Mouse (Mus musculus): ENCODE measurements around the gene A630076J17Rik. TPM values are rescaled to one million over a fixed set of nuclear protein-coding genes. Genes with fewer than 3 reads are reported as not detected.

Gene A630076J17Rik
- polyA plus RNA-seq, 1 experiment = not detected

GRCm38 (mm10) chr3:107201310-107202180, 28.9 kb upstream of the A630076J17Rik start:
- WGBS = 43% methylated on average over 9 of the region's 9 CpGs
- H3K27me3 ChIP-seq (replicated peaks; ENCODE audit: control insufficient read depth, insufficient read depth, low read length) = no peaks in the 10 kb centered on the region
- H3K27ac ChIP-seq (ENCODE audit: insufficient read depth, low read depth, low read length) = no peak overlapping the region
- H3K36me3 ChIP-seq (ENCODE audit: control insufficient read depth, insufficient read depth, low read length) = no peaks in the 10 kb centered on the region
- H3K4me3 ChIP-seq (ENCODE audit: insufficient read depth, low read depth, low read length) = no peak overlapping the region
- H3K4me1 ChIP-seq (ENCODE audit: control insufficient read depth, insufficient read depth, low read length) = no peaks in the 10 kb centered on the region
- no peak for DNase-seq
- TF ChIP-seq CTCF (conservative IDR thresholded peaks at IDR 0.05; ENCODE audit: insufficient read depth, insufficient read length, low read depth, low read length) (no peak), POLR2A (IDR thresholded peaks at IDR 0.05; ENCODE audit: low read depth, low read length) (no peak)

DNA sequence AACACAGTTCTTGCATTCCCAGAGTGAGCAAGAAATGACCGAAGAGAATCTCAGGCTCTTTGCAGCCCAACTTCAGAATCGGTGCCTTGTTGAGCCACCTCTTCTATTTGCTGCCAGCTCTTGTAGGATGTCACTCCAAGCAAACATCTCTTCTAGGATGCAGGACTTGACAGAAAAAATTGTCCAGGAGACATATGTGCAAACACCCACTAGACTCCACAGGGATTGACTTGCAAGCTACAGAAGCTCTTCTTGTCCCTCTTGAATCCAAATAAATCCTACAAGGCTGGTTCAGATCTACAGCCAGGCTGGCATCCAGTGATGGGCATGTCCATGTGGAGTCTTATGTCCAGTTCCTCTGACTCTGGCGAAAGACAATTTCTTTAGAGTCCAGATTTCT, 26.0 kb upstream of the A630076J17Rik start:
- Histone ChIP-seq H3K36me3 (ENCODE audit: control insufficient read depth, insufficient read depth, low read length) (no peaks in the 10 kb centered on the region), H3K4me1 (ENCODE audit: control insufficient read depth, insufficient read depth, low read length) (no peaks in the 10 kb centered on the region), H3K27me3 (replicated peaks; ENCODE audit: control insufficient read depth, insufficient read depth, low read length) (no peaks in the 10 kb centered on the region), H3K27ac (ENCODE audit: insufficient read depth, low read depth, low read length) (no peak overlapping the region), H3K4me3 (ENCODE audit: insufficient read depth, low read depth, low read length) (no peak overlapping the region)
- no peak for DNase-seq
- WGBS = 80% methylated on average over 3 of the region's 3 CpGs
- TF ChIP-seq CTCF (conservative IDR thresholded peaks at IDR 0.05; ENCODE audit: insufficient read depth, insufficient read length, low read depth, low read length) (no peak), POLR2A (IDR thresholded peaks at IDR 0.05; ENCODE audit: low read depth, low read length) (no peak)

DNA sequence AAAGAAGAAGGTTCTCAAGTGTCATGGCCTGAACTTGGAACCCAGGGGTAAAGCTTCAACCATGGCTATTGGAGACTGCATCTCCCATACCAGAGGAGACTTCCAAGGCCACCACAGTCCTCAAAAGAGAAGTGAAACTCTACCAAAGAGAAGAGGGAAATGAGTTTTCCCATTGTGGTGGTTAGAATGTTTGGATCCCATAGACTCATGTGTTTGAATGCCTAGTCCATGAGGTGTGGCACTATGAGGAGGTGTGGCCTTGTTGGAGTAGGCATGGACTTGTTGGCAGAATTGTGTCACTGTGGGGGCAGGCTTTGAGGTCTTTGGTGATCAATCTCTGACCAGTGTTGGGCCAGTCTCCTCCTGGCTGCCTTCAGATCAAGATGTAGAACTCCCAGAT, 25.2 kb upstream of the A630076J17Rik start:
- Histone ChIP-seq H3K4me3 (ENCODE audit: insufficient read depth, low read depth, low read length) (no peak overlapping the region), H3K4me1 (ENCODE audit: control insufficient read depth, insufficient read depth, low read length) (no peaks in the 10 kb centered on the region), H3K27me3 (replicated peaks; ENCODE audit: control insufficient read depth, insufficient read depth, low read length) (no peaks in the 10 kb centered on the region), H3K36me3 (ENCODE audit: control insufficient read depth, insufficient read depth, low read length) (no peaks in the 10 kb centered on the region), H3K27ac (ENCODE audit: insufficient read depth, low read depth, low read length) (no peak overlapping the region)
- DNase-seq = no peak
- TF ChIP-seq CTCF (conservative IDR thresholded peaks at IDR 0.05; ENCODE audit: insufficient read depth, insufficient read length, low read depth, low read length) = no peak
- no peak for TF ChIP-seq POLR2A (IDR thresholded peaks at IDR 0.05; ENCODE audit: low read depth, low read length)

GRCm38 (mm10) chr3:107205994-107206393, 24.4 kb upstream of the A630076J17Rik start:
- Histone ChIP-seq H3K36me3 (ENCODE audit: control insufficient read depth, insufficient read depth, low read length) (no peaks in the 10 kb centered on the region), H3K4me3 (ENCODE audit: insufficient read depth, low read depth, low read length) (no peak overlapping the region), H3K27me3 (replicated peaks; ENCODE audit: control insufficient read depth, insufficient read depth, low read length) (no peaks in the 10 kb centered on the region), H3K4me1 (ENCODE audit: control insufficient read depth, insufficient read depth, low read length) (no peaks in the 10 kb centered on the region), H3K27ac (ENCODE audit: insufficient read depth, low read depth, low read length) (no peak overlapping the region)
- WGBS = 3% methylated on average over 4 of the region's 4 CpGs
- DNase-seq = peak; percentile 77
- TF ChIP-seq CTCF (conservative IDR thresholded peaks at IDR 0.05; ENCODE audit: insufficient read depth, insufficient read length, low read depth, low read length) = peak; percentile 93
- TF ChIP-seq POLR2A (IDR thresholded peaks at IDR 0.05; ENCODE audit: low read depth, low read length) = no peak

- no peak overlapping the region for H3K27ac ChIP-seq (ENCODE audit: insufficient read depth, low read depth, low read length)
- WGBS = 57% methylated on average over 4 of the region's 4 CpGs
These were observed 23.8 kb upstream of the A630076J17Rik start for GRCm38 (mm10) chr3:107206490-107207150.

GRCm38 (mm10) chr3:107207625-107208253, 22.7 kb upstream of the A630076J17Rik start:
- DNase-seq = no peak
- H3K4me3 ChIP-seq (ENCODE audit: insufficient read depth, low read depth, low read length) = no peak overlapping the region
- H3K27ac ChIP-seq (ENCODE audit: insufficient read depth, low read depth, low read length) = no peak overlapping the region
- H3K4me1 ChIP-seq (ENCODE audit: control insufficient read depth, insufficient read depth, low read length) = no peaks in the 10 kb centered on the region
- H3K36me3 ChIP-seq (ENCODE audit: control insufficient read depth, insufficient read depth, low read length) = no peaks in the 10 kb centered on the region
- H3K27me3 ChIP-seq (replicated peaks; ENCODE audit: control insufficient read depth, insufficient read depth, low read length) = no peaks in the 10 kb centered on the region
- 60% methylated on average over 7 of the region's 7 CpGs for WGBS
- TF ChIP-seq POLR2A (IDR thresholded peaks at IDR 0.05; ENCODE audit: low read depth, low read length) (no peak), CTCF (conservative IDR thresholded peaks at IDR 0.05; ENCODE audit: insufficient read depth, insufficient read length, low read depth, low read length) (no peak)

More at GRCm38 (mm10) chr3:107206490-107207150, 23.8 kb upstream of the A630076J17Rik start:
- Histone ChIP-seq H3K4me3 (ENCODE audit: insufficient read depth, low read depth, low read length) (no peak overlapping the region), H3K4me1 (ENCODE audit: control insufficient read depth, insufficient read depth, low read length) (no peaks in the 10 kb centered on the region), H3K36me3 (ENCODE audit: control insufficient read depth, insufficient read depth, low read length) (no peaks in the 10 kb centered on the region), H3K27me3 (replicated peaks; ENCODE audit: control insufficient read depth, insufficient read depth, low read length) (no peaks in the 10 kb centered on the region)
- TF ChIP-seq POLR2A (IDR thresholded peaks at IDR 0.05; ENCODE audit: low read depth, low read length) (no peak), CTCF (conservative IDR thresholded peaks at IDR 0.05; ENCODE audit: insufficient read depth, insufficient read length, low read depth, low read length) (no peak)
- no peak for DNase-seq

- Histone ChIP-seq H3K36me3 (ENCODE audit: control insufficient read depth, insufficient read depth, low read length) (no peaks in the 10 kb centered on the region), H3K27ac (ENCODE audit: insufficient read depth, low read depth, low read length) (no peak overlapping the region), H3K4me3 (ENCODE audit: insufficient read depth, low read depth, low read length) (no peak overlapping the region), H3K27me3 (replicated peaks; ENCODE audit: control insufficient read depth, insufficient read depth, low read length) (no peaks in the 10 kb centered on the region), H3K4me1 (ENCODE audit: control insufficient read depth, insufficient read depth, low read length) (no peaks in the 10 kb centered on the region)
- no peak for DNase-seq
- WGBS = 79% methylated on average over 5 of the region's 5 CpGs
- TF ChIP-seq POLR2A (IDR thresholded peaks at IDR 0.05; ENCODE audit: low read depth, low read length) = no peak
- TF ChIP-seq CTCF (conservative IDR thresholded peaks at IDR 0.05; ENCODE audit: insufficient read depth, insufficient read length, low read depth, low read length) = no peak
These were observed 15.8 kb upstream of the A630076J17Rik start for GRCm38 (mm10) chr3:107214606-107215005.
